Mouse (Mus musculus) olfactory bulb, adult 2 months (tissue): ENCODE results near the gene Zbtb3.

Experiments
- CTCF ChIP-seq: fragments of 200-500 bp; IDR thresholded peaks from 2 replicates; pipeline ENCODE4 v1.5.1; 2012; ENCODE audit warnings: low read depth, mild to moderate bottlenecking, low read length, moderate library complexity; ENCODE audit not compliant: insufficient read depth
- POLR2A ChIP-seq: fragments of 200-500 bp; IDR thresholded peaks from 2 replicates; pipeline ENCODE4 v1.6.1; 2012; ENCODE audit warnings: mild to moderate bottlenecking, low read depth, low read length, moderate library complexity; ENCODE audit not compliant: insufficient read depth

DNA sequence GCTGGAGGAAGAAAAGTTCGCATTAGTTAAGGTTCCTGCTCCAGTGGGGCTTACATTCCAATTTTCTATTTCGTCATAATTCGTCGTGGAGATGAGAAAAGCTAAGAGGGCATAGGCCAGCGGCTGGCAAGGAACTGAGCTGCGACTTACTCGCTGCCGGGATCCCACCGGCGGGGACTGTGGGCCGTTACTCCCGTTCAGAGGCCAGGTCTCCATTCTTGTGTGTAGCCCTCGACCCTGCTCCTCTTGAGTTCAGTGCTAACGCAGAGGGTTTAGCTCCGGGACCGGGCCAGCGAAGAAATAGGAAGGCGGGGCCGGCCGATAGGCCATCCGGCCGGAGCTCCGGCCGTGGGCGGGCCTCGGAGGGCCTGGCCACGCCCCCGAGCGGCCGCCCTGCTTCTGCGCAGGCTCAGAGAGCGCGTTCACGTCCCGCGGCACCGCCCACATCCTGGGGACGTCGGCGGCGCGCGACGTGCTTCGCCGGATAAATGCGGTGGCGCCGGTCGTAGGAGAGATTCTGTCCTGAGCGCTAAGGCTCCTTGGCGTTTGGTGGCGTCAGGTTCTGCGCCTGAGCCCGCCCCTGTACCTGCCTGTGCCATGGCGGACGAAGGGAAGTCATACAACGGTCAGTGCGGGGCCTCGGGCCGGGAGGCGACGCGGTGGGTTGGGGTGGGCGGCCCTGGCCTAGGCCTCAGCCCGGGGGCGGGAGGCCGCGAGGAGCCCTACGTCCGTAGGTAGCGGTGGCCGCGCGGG lies 45.5 kb upstream of the Zbtb3 start, which contains the start of gene Nxf1:
- TF ChIP-seq CTCF (no peak), POLR2A (peak; percentile 86)
